Mouse (Mus musculus) erythroblast, embryonic 14.5 days (primary cell): Measurements from ENCODE around the gene Mcoln2.

ENCODE experiments used
- GATA1 ChIP-seq: IDR thresholded peaks from 2 replicates; pipeline ENCODE4 v1.6.1; 2012; ENCODE audit warnings: low read length, inconsistent platforms, mixed read lengths
- TAL1 ChIP-seq: IDR thresholded peaks from 3 replicates; pipeline ENCODE4 v1.6.1; 2012; ENCODE audit warnings: low read length, inconsistent platforms, mixed read lengths

DNA sequence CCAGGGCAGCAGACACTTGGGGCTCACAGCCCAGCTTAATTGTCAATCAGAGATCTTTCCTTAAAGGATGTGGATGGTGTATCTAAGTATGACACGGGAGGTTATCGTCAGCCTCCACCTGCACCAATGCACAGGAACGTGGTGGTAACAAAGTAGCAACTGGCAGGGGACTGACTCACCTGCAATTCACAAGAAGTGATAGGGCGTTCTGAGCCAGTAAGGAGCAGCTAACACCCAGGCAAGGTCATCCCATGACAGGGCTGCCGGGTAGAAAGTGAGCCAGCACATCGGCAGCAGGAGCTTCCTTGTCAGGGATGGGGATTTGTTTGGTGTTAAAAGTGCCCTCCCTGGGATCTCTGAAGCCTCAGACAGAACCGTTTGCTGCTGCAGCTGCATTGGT lies 83.1 kb downstream of the Mcoln2 start:
- no peak for TF ChIP-seq TAL1
- no peak for TF ChIP-seq GATA1
